Mouse (Mus musculus) telencephalon, adult 2 months (tissue): ENCODE measurements at regions not wholly inside any gene's neighbourhood (a gene's known extent, or its start where the extent isn't known, plus 50 kb on each side); places are given as distances from the start of the nearest gene placed in this dataset.

Source experiments
- DNase-seq: peaks from one replicate; pipeline ENCODE4 v3.0.0-alpha.2; 2011; ENCODE audit warnings: low read depth, low spot score

DNA sequence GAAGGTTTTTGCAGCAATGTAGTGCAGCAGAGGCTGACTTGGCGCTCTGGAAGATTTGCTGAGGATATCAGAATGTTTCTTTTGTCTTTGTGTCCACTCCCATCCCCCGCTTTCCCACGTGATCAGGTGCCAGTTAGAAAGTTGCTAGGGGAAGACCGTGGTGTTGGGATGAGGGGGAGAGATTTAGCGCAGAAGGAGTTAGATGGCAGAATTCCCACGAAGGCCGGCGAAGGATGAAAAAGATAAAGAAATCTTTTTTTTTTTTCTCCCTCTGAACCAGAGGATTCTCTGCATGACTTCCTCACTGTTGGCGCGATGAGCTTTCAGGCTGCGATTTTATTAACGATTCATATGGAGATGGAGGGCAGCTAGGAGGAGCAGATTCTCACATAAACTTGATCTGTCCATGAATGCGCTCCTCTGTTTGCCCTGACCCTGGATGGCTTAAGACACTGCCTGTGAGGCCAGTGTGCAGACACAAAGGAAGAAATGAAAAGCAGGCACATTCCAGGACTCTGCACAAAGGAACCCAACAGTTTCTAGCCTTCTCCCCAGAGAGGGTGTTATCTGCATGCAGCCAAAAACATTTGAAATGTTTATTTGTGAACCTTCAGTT is 201.5 kb downstream of the Gm11146 start:
- peak; percentile 74 for DNase-seq

DNA sequence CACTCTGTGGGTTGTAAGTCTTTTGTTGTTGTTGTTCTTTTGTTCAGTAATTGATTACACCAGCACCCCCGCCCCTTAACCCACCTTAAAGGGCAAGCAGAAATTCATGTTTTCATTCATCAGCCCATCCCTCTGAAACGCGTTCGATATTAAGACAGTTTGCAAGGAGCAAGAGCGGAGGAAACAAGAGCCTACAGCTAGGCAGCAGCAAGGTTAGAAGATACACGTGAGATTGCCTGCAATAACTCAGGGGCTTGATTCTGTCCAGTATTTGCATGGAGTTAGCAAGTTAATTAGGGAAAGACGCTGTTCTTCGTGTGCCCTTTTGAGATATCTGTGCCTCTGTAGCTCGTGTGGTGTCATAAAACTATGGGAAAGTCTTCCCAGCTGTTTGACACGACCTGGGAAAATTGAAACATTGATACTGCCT is 202.0 kb downstream of the Gm11146 start:
- no peak for DNase-seq

DNA sequence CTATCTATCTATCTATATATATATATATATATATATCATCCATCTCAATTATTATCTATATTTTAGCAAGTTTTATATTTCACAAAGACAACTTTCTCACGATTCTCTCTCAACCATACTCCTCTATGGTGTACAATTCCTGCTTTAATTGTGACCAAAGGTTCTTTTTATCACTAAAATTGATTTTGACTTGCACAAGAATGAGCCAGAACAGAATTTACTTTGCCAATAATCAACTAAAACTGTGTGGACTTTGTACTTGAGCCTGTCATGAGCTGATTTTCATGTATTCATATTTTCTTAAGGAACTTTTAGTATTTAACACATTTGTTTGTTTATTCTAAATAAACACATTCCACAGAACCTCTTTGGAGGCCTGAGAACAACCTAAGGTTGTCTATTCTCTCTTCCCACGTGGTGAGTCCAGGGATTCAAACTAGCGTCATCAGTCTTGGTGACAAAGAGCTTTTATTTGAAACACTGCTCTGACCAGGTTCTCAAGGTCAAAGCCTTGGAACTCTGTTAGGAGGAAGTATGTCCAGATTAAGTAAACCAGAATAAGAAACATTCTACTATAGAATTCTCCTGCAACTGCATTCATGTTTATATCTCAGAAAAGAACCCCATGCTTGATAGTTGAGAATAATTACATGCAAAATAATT is 207.7 kb downstream of the Gm11146 start:
- no peak for DNase-seq

DNA sequence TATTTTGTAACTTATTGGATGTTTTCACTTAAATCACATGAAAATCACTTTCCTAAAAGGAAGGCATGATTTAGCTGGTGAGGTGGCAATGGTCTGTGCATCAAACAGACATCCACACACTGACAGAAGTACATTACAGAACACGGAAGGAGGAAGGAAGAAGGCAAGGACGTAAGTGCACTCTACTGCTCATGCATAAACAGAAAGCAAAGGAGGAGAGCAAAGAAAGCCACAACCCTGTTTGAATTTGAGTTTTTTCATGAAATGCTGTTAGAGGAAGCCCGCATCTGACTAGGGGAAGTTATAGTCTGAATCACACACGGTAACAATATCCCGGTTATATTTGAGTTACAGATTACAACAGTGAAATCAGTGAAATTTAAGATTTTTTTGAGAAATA is 208.4 kb downstream of the Gm11146 start:
- DNase-seq: no peak

DNA sequence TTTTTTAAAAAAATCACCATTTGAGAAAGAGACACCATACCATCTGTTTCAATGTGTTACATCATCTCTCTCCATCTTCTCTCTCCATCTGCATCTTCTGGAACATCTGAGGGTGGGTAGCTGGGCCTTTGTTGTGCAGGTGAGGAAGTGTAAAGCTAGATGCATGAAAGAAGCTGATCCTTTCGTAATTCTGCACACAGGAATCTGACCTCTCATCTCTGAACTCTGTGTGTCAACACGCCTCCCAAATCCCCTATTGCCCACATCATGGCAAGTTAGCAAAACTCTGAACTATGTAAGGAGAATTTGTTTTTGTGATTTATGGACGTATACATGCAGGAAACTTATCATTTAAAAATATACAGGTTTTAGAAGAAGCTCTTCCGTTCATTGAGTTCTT is 209.7 kb downstream of the Gm11146 start:
- DNase-seq: no peak

DNA sequence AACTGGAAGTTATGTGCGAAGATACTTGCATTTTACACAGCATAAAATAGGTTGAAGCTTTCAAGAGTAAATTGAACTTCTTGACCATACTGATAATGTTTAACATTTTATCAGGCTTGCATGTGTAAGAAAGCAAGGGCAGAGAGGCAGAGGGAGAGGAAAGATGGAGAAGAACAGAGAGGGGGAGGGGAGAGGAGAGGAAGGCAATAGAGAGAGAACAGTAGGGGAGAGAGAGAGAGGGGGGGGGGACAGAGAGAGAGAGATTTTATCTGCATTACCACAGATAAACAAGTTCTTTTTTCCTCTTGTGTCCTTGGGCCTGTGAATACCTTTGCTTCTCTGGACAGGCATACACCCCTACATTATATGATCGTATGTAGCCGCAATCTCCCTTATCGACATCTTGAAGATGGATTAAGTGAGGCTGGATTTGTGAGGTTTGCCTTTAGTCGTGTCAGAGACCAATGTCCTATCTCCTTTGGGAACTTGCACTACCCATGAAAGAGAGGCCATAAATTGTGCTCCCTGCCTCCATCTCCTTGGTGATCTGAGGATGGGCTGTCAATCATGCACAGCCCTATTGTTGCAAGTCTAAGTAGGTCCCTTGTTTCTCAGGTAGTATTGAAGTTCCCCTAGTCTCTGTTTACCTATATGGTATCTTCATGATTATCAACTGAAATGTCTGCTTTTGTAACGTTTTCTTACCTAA is 217.7 kb downstream of the Gm11146 start:
- DNase-seq: no peak

DNA sequence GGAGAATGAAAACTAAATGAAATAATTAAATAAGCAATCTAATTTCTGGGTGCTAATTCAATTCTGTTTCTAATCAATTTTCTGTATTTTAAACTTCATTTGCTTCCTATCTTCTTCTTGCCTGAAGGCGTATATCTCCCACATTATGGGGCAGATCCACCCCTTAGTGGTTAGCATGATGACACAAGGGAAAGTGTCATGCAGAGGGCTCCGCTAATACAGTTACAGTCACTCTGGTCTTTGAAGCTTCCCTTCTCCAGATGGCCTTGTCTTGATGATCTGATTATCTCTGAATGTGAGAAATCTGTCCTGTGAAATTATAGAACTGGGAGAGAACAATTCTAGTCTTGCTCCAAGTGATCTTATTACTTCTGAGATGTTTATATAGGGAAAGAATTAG is 219.1 kb downstream of the Gm11146 start:
- DNase-seq: no peak

DNA sequence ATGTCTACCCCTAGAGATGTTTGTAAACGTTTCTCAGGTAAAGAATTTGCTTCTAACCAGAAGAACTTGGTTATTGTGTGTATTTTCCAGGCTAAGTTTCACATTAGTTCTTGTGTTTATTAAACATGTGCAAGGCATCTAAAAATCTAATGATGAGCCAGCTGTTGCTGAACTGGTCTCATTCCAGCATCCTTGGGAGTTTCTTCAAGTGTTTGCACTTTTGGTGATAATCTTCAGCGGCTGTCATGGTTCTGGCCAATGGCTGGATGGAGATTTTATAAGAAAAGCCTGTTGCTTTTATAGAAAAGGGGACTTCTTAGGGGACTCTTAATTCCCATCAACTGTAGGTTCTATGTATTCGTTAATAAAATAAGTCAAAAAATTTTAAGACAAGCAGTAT is 229.1 kb downstream of the Gm11146 start:
- no peak for DNase-seq

DNA sequence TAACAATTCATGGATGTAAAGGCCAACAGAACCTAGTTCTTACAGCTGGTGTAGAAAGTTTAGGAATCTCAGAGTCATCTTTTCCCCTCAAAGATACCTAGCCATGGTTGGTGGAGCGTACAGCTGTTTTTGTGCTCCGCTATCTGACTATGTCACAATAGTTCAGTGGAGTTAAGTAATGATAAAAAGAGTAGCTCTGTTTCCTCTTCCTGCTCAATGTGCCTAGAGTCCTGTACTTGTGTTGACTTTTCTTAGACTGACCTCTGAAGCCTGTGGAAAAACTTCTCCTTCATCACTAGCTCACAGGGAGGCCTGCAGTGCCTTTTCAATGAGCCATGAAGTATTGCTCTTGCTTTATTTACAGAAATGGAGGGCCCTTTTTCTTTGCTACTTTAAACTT is 232.1 kb downstream of the Gm11146 start:
- no peak for DNase-seq

DNA sequence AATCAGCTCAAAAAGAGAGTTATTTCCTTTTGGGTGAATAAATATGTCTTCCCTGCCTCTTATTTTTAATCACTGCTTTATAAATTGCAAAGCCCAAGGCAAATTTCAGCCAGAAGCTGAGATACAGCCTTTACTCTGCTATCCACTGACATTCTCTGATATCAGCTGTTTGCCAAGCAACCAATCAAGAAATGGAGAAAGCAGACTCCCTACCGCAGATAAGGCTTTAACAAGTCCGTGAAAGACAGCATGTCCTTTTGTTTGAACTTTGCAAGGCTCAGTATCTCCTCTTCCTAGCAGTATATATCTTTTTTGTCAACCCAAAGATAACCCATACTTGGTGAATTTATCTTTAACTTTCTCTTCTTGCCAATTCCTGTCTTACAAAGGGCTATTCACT is 236.6 kb downstream of the Gm11146 start:
- no peak for DNase-seq

DNA sequence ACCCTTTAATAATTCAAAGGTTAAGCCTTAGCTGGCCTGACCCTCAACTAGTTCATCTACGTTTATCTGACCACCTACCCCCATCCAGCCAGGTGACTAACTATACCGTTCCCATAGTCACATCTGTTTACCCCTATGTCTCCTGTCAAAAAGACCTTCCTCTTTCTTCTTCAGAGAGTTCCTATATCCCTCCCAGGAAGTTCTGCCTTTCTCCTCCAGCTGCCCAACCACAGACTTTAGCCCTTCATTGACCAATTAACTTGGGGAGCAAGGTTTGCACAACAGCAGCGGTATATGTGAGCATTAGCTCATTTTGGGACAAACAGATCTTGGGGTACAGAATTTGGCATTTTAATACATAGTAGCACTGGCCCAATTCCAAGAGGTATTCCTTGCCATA is 237.5 kb downstream of the Gm11146 start:
- no peak for DNase-seq

DNA sequence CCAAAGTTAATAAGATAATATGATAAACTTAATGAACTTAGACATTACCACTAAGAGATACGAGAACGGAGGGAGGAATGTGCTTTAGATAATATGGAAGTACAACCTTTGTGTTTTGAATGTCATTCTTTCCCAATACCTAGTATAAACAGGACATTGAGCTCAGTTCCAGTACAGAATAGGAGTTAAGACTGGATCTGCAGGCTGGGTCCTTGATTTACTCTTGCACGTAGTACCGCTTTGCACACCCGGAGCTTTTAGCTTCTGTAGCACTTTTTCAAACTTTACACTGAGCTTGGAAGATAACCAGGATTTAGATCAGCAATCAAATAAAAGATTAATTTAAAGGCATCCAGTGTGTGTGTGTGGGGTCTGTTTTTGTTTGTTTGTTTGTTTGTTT is 242.7 kb downstream of the Gm11146 start:
- DNase-seq: no peak

DNA sequence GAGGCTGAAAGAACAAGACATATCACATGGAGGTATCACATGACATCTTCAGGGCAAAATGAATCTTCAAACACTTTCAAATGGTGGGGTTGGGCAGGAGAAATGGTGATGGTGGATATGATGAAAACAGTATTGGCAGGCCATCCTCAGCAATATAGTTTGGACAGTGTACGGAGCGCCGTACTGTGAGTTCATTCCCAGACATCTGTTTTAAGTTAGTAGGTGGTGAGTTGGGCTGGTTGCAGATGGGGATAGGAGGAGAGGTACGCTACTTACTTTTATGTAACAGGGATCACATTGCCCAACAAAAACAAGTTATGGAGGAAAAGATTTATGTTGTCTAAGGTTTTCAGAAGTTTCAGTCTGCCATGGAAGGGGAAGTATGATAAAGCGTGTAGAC is 246.6 kb downstream of the Gm11146 start:
- no peak for DNase-seq

DNA sequence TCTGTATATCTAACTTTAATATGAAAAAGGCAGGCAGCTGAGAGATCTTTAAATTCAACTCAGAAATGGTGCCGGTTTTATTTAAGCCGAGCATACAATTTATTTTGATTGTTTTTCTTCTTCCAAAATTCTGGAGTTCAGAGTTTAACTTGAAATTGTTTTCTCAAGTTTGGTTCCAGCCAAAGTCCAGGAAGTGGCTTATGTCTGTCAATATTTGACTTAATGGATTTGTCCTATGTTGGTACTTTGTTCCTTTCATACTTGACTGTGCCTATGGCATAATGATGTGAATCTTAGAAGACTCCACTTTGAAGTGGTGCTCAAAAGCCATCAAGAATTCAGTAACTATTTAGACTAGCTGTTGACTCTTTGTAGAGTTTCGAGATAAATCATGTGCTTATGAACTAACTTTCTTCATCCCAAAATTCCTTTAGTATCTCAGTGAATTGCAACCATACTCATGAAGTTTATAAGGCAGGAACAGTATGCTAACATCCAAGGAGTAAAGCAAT is 247.6 kb downstream of the Gm11146 start:
- DNase-seq: no peak

DNA sequence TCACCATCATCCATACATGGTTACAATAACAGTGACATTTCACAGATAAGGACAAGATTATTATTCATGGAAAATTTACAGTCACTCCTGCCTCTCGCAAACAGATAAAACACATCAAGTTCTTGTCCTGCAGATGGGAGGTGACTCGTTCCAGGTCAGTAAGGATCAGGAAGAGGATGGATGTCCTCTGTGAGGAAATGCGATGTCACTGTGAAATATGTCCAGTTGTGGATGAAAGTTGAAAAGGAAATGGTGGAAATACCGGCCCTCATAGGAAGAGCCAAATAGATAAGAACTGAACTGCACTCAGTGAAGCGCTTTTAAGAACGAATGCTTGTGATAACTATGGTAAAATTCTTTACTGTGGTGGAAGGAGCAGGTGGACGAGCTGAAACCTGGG is 255.8 kb downstream of the Gm11146 start:
- no peak for DNase-seq

DNA sequence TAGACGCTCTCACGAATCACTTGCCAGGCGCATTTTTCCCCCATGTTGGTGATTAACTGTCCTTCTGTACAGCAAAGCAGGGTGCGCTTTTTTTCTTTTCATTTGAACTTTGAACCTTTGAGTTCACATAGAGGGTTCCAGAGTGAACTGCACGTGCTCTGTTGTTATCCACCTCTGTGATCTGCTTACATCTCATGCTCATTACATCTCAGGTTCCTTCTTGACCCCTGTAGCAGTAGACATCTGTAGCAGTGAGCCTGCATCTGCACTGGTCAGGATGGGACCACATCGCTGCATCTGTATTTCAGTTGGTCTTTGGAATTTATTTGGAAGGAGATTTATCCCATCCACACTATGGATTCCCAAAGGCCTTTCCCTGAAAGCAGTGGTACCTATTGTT is 269.6 kb downstream of the Gm11146 start:
- no peak for DNase-seq

DNA sequence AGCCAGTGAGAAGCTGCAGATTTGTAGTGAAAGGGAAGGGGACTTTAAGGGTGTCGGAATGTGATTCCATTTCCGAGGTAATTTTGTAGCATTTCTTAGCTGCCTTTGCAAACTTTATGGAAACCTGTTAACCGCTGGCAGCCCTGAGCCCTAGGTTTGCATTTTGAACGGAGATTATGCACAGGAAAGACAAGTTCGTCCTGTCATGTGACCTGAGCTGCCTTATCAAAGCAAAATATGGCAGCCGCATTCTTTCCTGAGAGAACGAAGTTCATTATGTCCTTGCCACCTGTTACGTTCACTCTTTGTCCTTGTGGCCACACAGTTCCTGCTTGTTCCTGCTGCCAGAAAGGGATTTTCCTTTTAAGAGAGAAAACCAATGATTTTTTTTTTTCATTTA is 270.9 kb downstream of the Gm11146 start:
- DNase-seq: no peak

DNA sequence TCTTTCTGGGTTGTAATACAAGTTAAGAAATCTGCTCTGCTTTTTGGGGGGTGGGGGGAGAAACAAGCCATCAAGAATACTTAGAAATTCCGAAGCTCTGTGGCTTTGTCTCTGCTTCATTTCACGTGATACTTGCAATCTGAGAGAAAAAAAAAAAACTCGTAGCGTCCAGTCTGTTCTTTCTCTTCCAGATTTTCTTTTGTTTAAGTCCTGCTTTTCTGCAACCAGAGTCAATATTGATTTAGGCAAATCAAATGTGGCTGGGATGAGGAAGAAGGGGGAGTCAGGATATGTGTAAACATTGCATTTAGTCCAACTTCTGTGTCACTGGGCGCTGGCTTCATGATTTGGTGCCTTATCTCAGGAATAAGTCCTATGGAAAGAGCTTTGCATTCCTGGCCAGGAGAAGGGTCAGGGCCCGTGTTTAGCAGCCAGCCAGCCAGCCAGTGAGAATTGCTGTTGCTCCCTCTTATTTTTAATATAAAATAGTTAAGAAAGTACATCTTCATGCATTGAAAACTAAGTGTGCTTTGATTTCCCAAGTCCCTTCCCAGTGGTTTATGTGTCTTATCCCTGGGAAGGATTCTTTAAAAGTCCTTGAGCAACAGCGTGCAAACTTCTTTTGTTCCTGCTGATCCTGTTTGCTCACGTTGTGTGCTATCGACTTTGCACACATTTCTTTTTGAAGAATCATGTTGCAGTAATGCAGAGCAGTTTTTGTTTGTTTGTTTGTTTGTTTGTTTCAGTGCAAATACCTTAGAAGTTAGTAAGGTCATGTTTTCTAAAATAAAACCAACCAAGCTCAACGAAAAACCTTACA is 272.0 kb downstream of the Gm11146 start:
- no peak for DNase-seq

DNA sequence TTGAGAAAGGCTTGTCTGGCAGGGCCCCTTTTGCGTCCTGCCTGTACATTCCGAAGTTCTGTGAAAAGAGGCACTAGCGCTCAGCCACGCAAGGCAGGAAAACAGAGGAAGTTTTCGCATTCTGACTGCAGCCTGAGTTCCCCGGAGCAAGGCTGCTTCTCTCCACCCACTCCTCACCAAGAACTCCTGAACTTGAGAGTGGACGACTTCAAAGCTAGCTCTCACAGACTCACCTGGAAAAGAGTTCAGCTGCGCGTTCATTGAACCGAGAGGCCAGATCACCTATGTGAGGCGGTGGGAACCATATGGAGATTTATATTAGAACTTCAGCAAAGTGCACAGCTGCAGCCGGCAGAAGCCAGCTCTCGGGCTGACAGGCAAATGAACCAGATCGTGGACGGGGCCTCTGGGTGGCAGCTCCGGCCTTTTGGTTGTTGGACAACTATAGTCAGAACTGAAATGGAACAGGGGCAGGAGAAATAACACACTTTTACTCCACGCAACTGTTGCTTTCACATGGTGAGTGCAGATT is 272.7 kb downstream of the Gm11146 start:
- peak; percentile 19 for DNase-seq

DNA sequence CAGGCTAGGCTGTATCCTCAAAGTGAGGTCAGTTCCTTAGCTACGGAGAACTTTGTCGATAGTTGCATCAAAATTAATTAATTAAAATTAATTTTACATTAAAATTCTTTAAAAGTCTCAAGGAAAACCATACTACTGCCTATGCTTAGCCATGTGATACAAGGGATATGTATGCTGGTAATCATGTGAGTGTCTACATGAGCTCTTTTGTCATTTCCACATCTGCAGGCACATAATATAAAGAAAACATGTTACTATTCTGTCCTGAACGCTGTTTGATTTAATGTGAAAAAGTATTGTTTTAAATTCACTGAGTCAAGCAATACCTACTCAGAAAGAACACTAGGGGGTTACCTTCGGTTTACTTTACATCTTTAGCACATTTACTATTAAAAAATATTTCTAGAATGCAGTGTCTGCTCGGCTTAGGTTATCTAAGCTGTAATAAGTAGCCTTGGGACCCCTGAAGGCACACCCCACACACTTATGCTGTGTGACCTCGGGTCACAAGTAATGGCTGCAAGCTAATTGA is 273.2 kb downstream of the Gm11146 start:
- DNase-seq: no peak

DNA sequence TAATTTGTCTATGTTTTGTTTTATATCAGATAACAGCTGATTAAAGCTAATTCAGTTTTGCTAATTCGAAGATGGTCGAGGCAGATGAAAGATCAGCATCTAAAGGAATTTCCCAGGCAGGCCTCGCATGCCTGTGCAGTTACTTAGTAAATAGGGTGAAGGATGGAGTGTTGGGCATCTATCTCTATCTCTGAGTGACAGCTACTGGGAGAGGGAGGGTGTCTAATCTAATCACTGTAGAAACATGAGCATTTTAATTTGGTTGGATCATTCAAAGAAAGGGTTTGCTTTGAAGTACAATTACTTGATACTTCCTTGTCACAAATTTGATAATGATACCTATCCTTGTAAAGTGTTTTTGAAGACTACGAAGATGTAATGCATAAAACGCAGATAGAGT is 273.8 kb downstream of the Gm11146 start:
- DNase-seq: no peak

DNA sequence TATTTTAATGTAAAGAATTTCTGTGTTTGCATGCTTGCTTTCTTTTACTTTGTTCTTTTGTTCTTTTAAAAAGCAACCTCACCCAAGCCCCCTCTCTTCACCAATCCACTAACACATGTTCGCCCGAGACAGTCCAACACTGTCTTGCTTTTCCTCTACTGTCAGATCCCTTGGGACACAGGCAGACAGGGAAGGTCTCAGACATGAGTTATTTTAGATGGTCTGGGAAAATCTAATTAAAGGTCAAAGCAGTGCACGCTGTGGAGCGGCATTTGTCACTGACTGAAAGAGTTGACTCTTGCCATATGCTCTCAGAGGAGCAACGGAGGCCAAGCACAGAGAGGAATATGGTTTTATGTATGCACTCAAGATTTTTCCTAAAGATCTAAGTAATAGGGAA is 279.6 kb downstream of the Gm11146 start:
- DNase-seq: no peak
